Mouse (Mus musculus): ENCODE data around the gene Vipr2. TPM values are rescaled to one million over a fixed set of nuclear protein-coding genes. Genes with fewer than 3 reads are reported as not detected.

The Vipr2 gene
- total RNA-seq (2023) = under 1 TPM; 0.09 to 0.35 TPM

GRCm38 (mm10) chr12:116077074-116077854 is at the start of gene Vipr2:
TSS of gene Vipr2 (plus strand) at chr12:116077726.

GRCm38 (mm10) chr12:116047440-116048377 is 29.8 kb upstream of the Vipr2 start, which contains the start of gene Zfp386:
TSS of gene Zfp386 (plus strand) at chr12:116047724.

Other genes starting within 250 kb of the Vipr2 start
- 10 to 100 TPM; 18.9 to 23.6 TPM for gene Zfp386, start 30.0 kb upstream of the Vipr2 start, total RNA-seq (2023)
- gene Wdr60, start 185.3 kb downstream of the Vipr2 start, total RNA-seq (2023) = 1 to 10 TPM in 1 of 2 experiments, under 1 TPM in 1; 0.84 to 1.5 TPM
- gene Gm11027, start 197.7 kb downstream of the Vipr2 start, total RNA-seq (2023) = not detected
- 10 to 100 TPM; 70.2 to 98.2 TPM for gene Esyt2, start 203.5 kb downstream of the Vipr2 start, total RNA-seq (2023)